Mouse (Mus musculus): Measurements from ENCODE around the gene Cldn20. TPM values are rescaled to one million over a fixed set of nuclear protein-coding genes. Genes with fewer than 3 reads are reported as not detected.
A peak's percentile ranks its signal among the peaks of the same experiment; 100 is the strongest.

Gene Cldn20
- total RNA-seq, 2 experiments from 2014 or later: not detected

DNA sequence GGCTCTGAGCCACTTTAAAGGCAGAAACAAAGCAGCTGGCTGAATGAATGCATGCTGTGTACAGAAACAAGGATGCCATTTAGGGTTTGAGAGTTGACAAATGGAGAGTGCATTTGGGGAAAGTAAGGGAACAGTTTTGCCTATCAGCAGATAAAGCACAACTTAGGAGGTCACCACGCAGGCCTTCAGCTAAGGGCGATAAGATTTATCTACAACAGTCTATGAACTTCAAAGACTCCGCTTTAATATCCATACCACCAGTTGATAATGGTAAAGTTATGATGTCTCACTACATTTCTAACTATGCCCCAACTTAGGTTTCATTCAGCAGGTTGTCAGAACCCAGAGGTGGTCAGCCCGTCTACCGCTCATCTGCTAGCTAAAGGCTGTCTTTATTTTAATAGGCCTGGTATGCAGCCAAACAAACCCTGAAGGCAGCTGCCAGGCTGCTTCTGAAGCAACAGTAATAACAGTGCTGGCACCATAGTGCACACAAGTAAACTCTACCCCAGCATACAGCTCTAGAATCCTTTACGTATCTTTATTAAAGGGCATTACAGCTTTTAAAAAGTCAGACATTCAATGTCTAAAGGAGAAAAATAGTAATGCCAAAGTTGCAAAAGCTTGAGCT, 4.4 kb upstream of the Cldn20 start:
- intact Hi-C loops (cut with DNase I): no loop called here
- DNase-seq: peak; percentile 14 to 15

DNA sequence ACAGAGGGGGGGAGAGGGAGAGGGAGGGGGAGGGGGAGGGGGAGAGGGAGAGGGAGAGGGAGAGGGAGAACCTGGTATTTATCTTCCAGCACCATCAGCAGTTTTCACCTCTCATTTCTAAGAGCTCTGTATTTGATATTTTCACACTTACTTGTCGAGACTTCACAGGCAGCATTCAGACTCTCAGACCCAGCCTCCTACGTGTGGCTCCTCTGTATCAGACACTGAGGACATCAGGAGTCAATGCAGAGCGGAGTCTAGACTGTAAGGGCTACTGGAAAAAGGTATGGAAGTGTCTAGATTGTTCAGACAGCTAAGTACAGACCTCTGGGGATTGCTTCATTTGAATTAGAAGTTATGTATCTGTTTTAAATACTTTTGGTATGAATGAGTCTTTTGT, 2.8 kb upstream of the Cldn20 start:
- DNase-seq: no peak
- intact Hi-C loops (cut with DNase I): no loop called here

DNA sequence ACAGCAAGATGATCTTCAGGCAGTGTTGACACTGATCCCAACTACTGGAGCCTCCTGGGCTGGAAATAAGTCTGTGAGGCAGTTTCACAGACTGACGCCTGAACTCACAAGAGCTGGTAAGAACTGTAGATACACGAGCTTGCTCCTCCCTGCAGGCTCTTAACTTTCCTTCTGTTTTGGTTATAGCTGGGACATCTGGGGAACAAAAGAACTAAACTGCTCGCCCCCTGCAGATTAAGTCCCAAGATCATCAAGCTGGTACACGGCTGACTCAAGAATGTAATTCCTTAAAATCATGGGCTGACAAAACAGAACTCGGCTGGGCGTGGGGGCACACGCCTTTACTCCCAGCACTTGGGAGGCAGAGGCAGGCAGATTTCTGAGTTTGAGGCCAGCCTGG, 1.8 kb upstream of the Cldn20 start:
- intact Hi-C loops (cut with DNase I): no loop called here
- DNase-seq: no peak

DNA sequence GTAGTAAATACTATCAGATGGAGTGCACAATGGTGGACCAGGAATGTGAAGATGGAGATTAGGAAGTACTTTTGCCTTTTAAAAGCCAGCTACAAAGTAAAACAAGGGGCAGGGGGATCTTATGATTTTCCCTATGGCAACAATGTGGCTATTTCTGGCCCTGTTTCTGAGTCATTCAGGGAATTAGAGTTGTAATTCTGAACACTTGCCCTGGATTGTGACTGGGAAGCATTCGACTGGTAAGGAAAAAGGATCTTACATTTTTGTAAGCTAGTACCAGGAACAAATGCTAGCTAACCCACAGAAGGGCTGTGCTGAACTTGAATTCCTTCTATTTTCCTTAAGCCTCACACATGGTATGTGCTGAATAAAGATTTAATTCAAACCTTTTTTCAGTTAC, 713 bp upstream of the Cldn20 start:
- DNase-seq: no peak
- intact Hi-C loops (cut with DNase I): no loop called here

- intact Hi-C loops (cut with DNase I): no loop called here
- DNase-seq: peak; percentile 8 to 37
These were observed 1.1 kb downstream of the Cldn20 start for GRCm38 (mm10) chr17:3533425-3533824.

- intact Hi-C loops (cut with DNase I): no loop called here
- DNase-seq: no peak
These were observed 8.0 kb downstream of the Cldn20 start for GRCm38 (mm10) chr17:3540304-3540703.

- no peak for DNase-seq
- intact Hi-C loops (cut with DNase I): no loop called here
These were observed 8.7 kb downstream of the Cldn20 start for GRCm38 (mm10) chr17:3541033-3541432.

DNA sequence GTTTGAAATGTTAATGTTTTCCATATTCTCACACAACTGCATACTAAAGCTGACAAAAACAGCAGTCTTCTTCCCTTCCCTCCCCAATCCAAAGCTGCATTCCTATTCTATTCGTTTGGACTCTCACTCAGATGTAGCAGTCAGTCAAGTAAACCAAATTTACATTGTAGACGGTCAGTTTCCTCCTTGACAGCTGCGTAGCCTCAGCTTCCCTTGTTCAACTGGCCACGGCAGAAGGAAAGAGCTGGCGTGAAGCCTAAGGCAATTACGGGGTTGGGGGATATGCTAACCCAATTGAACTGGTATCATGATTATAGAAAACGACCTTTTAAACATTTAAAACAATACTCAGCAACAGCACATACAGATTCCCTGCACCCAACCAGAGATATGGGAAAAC, 15.4 kb downstream of the Cldn20 start:
- intact Hi-C loops (cut with DNase I): no loop called here
- DNase-seq: no peak

DNA sequence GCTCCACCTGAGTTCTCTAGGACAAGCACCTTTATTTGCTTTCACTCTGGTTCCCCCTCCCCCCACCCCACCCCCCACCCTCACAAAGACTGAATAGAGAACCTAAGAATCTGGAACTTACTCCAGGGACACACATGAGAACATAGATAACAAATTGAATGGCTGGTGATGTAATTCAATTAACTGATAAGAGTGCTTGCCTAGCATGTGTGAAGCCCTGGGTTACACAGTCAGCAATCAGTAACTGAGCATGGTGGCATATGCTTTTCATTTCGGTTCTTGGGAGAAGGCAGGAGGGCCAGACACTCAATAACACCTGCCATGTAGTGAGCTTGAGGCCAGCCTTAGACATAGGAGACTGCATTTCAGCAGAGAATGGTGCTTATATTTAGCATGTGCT, 23.9 kb downstream of the Cldn20 start:
- DNase-seq: no peak
- intact Hi-C loops (cut with DNase I): no loop called here

- peak; percentile 99 for DNase-seq
- intact Hi-C loops (cut with DNase I): no loop called here
These were observed 25.3 kb downstream of the Cldn20 start, which contains the start of gene Tfb1m for GRCm38 (mm10) chr17:3557331-3558311. Tfb1m (minus strand) TSS chr17:3557781.

- DNase-seq: peak in 1 of 2 experiments; percentile 29
- intact Hi-C loops (cut with DNase I): no loop called here
These were observed 26.1 kb downstream of the Cldn20 start for GRCm38 (mm10) chr17:3558356-3558870.

DNA sequence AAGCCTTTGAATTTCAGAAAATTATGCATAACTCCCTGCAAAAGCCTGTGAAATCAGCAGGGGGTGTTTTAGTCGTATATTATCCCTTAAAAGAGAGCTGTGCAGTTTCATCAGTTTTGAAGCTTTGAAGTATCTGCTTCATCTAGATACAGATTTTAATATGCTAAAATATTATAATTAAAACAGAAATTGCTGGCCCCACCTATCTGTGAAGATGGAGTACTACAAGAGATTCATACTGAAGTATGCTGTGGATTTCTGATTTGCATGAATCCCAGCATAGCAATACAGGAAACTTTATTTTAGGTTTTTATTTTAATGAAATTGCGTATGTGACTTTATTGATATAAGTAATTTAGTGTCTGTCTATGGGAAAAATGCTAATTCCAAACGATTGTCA, 28.2 kb downstream of the Cldn20 start:
- intact Hi-C loops (cut with DNase I): loop anchor here (10.0 kb wide), 1 partner anchor 1234 kb away; no protein-coding TSS in a partner anchor

GRCm38 (mm10) chr17:3562405-3562804, 30.1 kb downstream of the Cldn20 start:
- DNase-seq: no peak
- intact Hi-C loops (cut with DNase I): loop anchor here (10.0 kb wide), 1 partner anchor 1232 kb away; no protein-coding TSS in a partner anchor

More for the DNA sequence above, 28.2 kb downstream of the Cldn20 start:
- no peak for DNase-seq

GRCm38 (mm10) chr17:3570876-3571275, 38.5 kb downstream of the Cldn20 start:
- peak; percentile 76 to 87 for DNase-seq
- intact Hi-C loops (cut with DNase I): loop anchor here (1.0 to 10.0 kb wide), 3 partner anchors 221 to 1831 kb away; no protein-coding TSS in a partner anchor

Other genes starting within 250 kb of the Cldn20 start
- 1 to 10 TPM; 5.2 to 5.7 TPM for gene Tiam2, start 206.0 kb upstream of the Cldn20 start, total RNA-seq (2021)
- gene Tfb1m, start 25.2 kb downstream of the Cldn20 start, total RNA-seq (2021): 1 to 10 TPM; 5.7 to 8.0 TPM
- gene Nox3, start 163.7 kb downstream of the Cldn20 start, total RNA-seq (2021): not detected

Measured in heart, postnatal 10 days (tissue).